Mouse (Mus musculus): ENCODE results near the gene Ano7.
"Not testable (repeated sequence)": the region's sequence is repeated elsewhere in the genome, so short reads cannot be mapped to it uniquely, and the experiment has no call there.

Gene Ano7

DNA sequence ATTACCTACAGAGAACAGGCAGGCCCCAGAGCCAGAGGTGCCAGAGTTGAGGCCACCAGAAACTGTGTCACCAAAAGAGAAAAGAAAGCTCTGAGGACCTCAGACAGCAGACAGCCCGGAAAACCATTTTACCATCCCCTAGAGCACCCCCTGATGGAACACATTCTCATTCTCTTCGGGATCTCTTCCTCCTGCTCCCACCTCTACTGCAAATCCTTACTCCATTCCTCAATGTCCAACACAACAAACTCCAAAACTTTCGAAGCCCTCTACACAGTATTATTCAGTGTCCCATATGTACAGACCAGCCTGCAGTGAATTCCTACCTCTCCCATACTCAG lies 72.1 kb downstream of the Ano7 start:
- no peak for DNase-seq (ENCODE audit: low read depth, low spot score)

DNA sequence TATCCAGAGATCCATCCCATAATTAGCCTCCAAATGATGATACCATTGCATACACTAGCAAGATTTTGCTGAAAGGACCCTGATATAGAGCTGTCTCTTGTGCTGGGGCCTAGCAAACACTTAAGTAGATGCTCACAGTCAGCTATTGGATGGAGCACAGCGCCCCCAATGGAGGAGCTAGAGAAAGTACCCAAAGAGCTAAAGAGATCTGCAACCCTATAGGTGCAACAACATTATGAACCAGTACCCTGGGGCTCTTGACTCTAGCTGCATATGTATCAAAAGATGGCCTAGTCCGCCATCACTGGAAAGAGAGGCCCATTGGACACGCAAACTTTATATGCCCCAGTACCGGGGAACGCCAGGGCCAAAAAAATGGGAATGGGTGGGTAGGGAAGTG lies 76.4 kb downstream of the Ano7 start:
- not testable (repeated sequence) for DNase-seq (ENCODE audit: low read depth, low spot score)

DNA sequence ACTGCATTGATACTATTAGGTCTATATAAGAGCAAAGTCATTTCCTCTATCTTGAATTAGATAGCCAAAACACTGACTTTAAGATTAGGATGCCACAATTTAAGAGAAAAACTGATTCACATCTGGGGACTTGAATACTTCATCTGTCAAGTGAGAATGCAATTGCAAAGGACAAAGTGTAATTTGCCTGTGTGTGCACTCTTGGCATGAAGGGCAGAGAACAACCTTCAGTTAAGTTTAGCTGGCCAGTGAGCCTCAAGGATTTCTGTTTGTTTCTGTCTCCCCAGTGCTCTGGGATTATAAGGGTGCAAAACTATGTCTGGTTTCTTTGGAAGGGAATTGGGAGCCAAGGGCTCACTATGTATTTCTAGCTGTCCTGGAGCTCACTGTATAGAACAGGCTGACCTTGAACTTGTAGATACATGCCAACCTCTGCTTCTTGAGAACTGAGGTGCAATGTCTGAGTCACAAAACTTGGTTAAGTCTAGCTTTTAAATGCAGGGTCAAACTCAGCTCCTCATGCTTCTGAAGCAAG lies 80.1 kb downstream of the Ano7 start:
- no peak for DNase-seq (ENCODE audit: low read depth, low spot score)
